8 mouse cellular contexts compared by ENCODE assay signal in genomic region chr1:59236856-59237441, GRCm38 (mm10). TPM values are rescaled to one million over a fixed set of nuclear protein-coding genes. Genes with fewer than 3 reads are reported as not detected.
DNase-seq lines count a peak whose midpoint lies in the region; ATAC-seq lines count a peak whose summit lies in the region.

TSS of gene Als2 (minus strand) at chr1:59237231.

- H3K36me3 ChIP-seq in intestine, embryonic 14.5 days (ENCODE audit: control insufficient read depth, insufficient read depth, low read length), result no peaks in the 10 kb centered on the region

- H3K9me3 ChIP-seq in intestine, embryonic 14.5 days (ENCODE audit: control insufficient read depth, low read length), result no peaks in the 10 kb centered on the region

- H3K4me1 ChIP-seq in intestine, embryonic 14.5 days (replicated peaks; ENCODE audit: control insufficient read depth, insufficient read depth, low read length), result 0 out of 2 replicates have a peak, but pooled peaks cover 3% of the 10 kb centered on the region

- DNase-seq in adrenal gland, adult 18-20 months (ENCODE audit: low spot score in 2 of 2), result peak; percentile 99 to 100
- peak; percentile 98 for DNase-seq in embryo, embryonic 11 days
- DNase-seq in gastrocnemius, postnatal 25 days, result peak; percentile 97
- DNase-seq in intestine, embryonic 14.5 days (ENCODE audit: low spot score), result peak; percentile 100
- peak; percentile 99 to 100 for DNase-seq in left cerebral cortex, postnatal 14 days (ENCODE audit: low spot score in 2 of 2)
- DNase-seq in mesoderm, embryonic 11.5 days (ENCODE audit: low read depth, low spot score), result peak; percentile 97
- peak; percentile 98 to 99 for DNase-seq in right cerebral cortex, postnatal 36 days (ENCODE audit: low spot score in 2 of 2)
- DNase-seq in yolk sac, embryonic 10.5 days (ENCODE audit: low spot score), result peak; percentile 98

- H3K9ac ChIP-seq in intestine, embryonic 14.5 days (ENCODE audit: low read length), result peak within 1 kb of the TSS; percentile 76

- peak within 1 kb of the TSS; percentile 29; the same call in 1 of the 2 replicates for H3K27ac ChIP-seq in intestine, embryonic 14.5 days (ENCODE audit: low read depth)

- ATAC-seq in intestine, embryonic 14.5 days (replicated peaks; ENCODE audit: low FRiP score, low TSS enrichment, low read depth), result peak; percentile 98

- WGBS in intestine, embryonic 14.5 days, result under 1% methylated on average over 56 of the region's 58 CpGs

- H3K27me3 ChIP-seq in intestine, embryonic 14.5 days (replicated peaks; ENCODE audit: control insufficient read depth, insufficient read depth, low read length), result no peaks in the 10 kb centered on the region

- intact Hi-C loops in left cerebral cortex, postnatal 14 days (cut with DNase I), result no loop called here

- H3K4me3 ChIP-seq in intestine, embryonic 14.5 days (ENCODE audit: low read depth, low read length), result peak within 1 kb of the TSS; percentile 83

- H3K4me2 ChIP-seq in intestine, embryonic 14.5 days (ENCODE audit: low read length), result peak within 1 kb of the TSS; percentile 50

RNA-seq across cellular contexts. Expression of gene Als2, which starts in this region (rescaled TPM):
- 10 to 100 TPM in 1 of 2 experiments, 1 to 10 TPM in 1; 8.4 to 11.0 TPM for total RNA-seq in adrenal gland, adult 18-20 months (2021)
- 10 to 100 TPM; 14.4 to 15.1 TPM for total RNA-seq in gastrocnemius, postnatal 25 days (2021)
- polyA plus RNA-seq in intestine, embryonic 14.5 days (2014; fragmentation: Nextera tagmentation; extraction: Ambion mirVana), result 9.6 and 10.1 TPM in 2 replicates
- total RNA-seq in left cerebral cortex, postnatal 14 days (2021), result 10 to 100 TPM; 33.3 to 37.2 TPM

Comparison
In these comparisons a context has a peak if more than half of its experiments do, and no peak if none do; other contexts are left out.
1. Peak in every context shown above with its lines: DNase-seq, ATAC-seq, H3K4me3 ChIP-seq and H3K27ac ChIP-seq.